In the genomic region with DNA sequence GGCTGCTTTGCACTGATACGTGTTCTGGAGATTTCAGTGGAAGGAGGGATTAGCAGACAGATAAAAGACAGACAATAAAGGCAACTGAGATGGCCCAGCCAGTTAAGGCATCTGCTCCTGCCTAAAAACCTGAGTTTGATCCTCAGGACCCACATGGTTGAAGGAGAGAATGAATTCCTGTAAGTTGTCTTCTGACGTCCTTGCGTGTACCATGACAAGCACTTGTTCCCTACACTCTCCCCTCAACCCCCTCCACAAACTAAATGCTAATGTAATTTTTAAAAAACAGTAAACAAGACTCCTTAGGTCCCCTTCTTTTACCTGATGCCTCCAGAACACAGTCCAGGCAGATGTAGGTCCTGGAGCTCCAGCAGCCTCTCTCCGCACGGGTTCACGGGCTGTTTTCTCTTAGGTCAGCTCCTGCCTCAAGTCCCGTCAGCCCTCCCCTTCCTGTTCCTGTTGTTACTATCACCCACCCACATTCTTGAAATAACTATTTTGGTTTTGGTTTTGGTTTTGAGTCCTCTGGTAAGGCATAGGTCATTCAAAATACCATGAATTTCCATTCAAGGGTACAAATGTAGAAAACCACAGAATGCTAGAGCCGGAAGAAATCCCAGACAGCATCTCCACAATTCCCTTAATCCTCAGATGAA, we compare ENCODE assay signal across 11 mouse cellular contexts.
DNase-seq lines count a peak whose midpoint lies in the region; ATAC-seq and TF ChIP-seq lines count a peak whose summit lies in the region.
"Had no signal": no experiment of that assay in that cellular context is flagged by ENCODE, and none has a peak within 500 bp of the region (broad histone marks: within the 10 kb centered on the region; RNA-seq: fewer than 3 reads in every experiment).

No protein-coding gene starts in this region.

- no peak overlapping the region for H3K27ac ChIP-seq in kidney, embryonic 16.5 days (ENCODE audit: low read length)
- no peak overlapping the region for H3K27ac ChIP-seq in liver, embryonic 16.5 days (ENCODE audit: low read length)
- no peak overlapping the region for H3K27ac ChIP-seq in thymus, adult 2 months (ENCODE audit: control insufficient read depth, insufficient read depth, low read length)
- no peak overlapping the region for H3K27ac ChIP-seq in forebrain, embryonic 15.5 days (replicated peaks)
- H3K27ac ChIP-seq in forebrain, embryonic 12.5 days: no peak overlapping the region
- H3K27ac ChIP-seq: embryonic facial prominence, embryonic 12.5 days; limb, embryonic 10.5 days; neural tube, embryonic 12.5 days had no signal

- no peaks in the 10 kb centered on the region for H3K9me3 ChIP-seq in kidney, embryonic 16.5 days (ENCODE audit: low read length)
- no peaks in the 10 kb centered on the region for H3K9me3 ChIP-seq in G1E (replicated peaks)
- H3K9me3 ChIP-seq in liver, embryonic 16.5 days (replicated peaks; ENCODE audit: control insufficient read depth, low read length): no peaks in the 10 kb centered on the region
- H3K9me3 ChIP-seq in forebrain, embryonic 15.5 days: no peaks in the 10 kb centered on the region
- H3K9me3 ChIP-seq in forebrain, embryonic 12.5 days: no peaks in the 10 kb centered on the region
- H3K9me3 ChIP-seq: embryonic facial prominence, embryonic 12.5 days; limb, embryonic 10.5 days; neural tube, embryonic 12.5 days had no signal

- no peaks in the 10 kb centered on the region for H3K36me3 ChIP-seq in kidney, embryonic 16.5 days (ENCODE audit: insufficient read depth, low read length)
- peaks cover 14% of the 10 kb centered on the region for H3K36me3 ChIP-seq in G1E (replicated peaks)
- H3K36me3 ChIP-seq in liver, embryonic 16.5 days (ENCODE audit: control insufficient read depth, insufficient read depth): no peaks in the 10 kb centered on the region
- H3K36me3 ChIP-seq in thymus, adult 2 months (ENCODE audit: control insufficient read depth, insufficient read depth, low read length): 0 out of 2 replicates have a peak, but pooled peaks cover 4% of the 10 kb centered on the region
- H3K36me3 ChIP-seq in forebrain, embryonic 15.5 days: no peaks in the 10 kb centered on the region
- H3K36me3 ChIP-seq in forebrain, embryonic 12.5 days (replicated peaks): no peaks in the 10 kb centered on the region
- H3K36me3 ChIP-seq: embryonic facial prominence, embryonic 12.5 days; limb, embryonic 10.5 days; neural tube, embryonic 12.5 days had no signal

- no peak for TF ChIP-seq POLR2A in thymus, adult 2 months (IDR thresholded peaks at IDR 0.05; ENCODE audit: control insufficient read depth, extremely low read depth, insufficient read depth, low read length, poor library complexity)

- H3K4me2 ChIP-seq in kidney, embryonic 16.5 days (replicated peaks; ENCODE audit: low read depth, low read length): no peak overlapping the region
- peak overlapping the region; percentile 19 for H3K4me2 ChIP-seq in liver, embryonic 16.5 days (ENCODE audit: low read depth, low read length)
- no peak overlapping the region for H3K4me2 ChIP-seq in forebrain, embryonic 15.5 days (replicated peaks)
- H3K4me2 ChIP-seq in forebrain, embryonic 12.5 days: no peak overlapping the region
- H3K4me2 ChIP-seq: embryonic facial prominence, embryonic 12.5 days; neural tube, embryonic 12.5 days had no signal

- ATAC-seq in kidney, embryonic 16.5 days (ENCODE audit: low FRiP score, low TSS enrichment): no peak
- ATAC-seq in G1E (ENCODE audit: extremely low read depth, insufficient number of reproducible peaks, low FRiP score, poor library complexity, severe bottlenecking): peak; percentile 66
- ATAC-seq in liver, embryonic 16.5 days (ENCODE audit: low read depth): no peak
- no peak for ATAC-seq in forebrain, embryonic 15.5 days (replicated peaks)
- ATAC-seq in forebrain, embryonic 12.5 days (ENCODE audit: low FRiP score): no peak

- WGBS in kidney, embryonic 16.5 days: 80% methylated on average over 8 of the region's 8 CpGs
- WGBS in liver, embryonic 16.5 days (ENCODE audit: insufficient replicate concordance): 53% methylated on average over 8 of the region's 8 CpGs
- 14% methylated on average over 8 of the region's 8 CpGs for WGBS in thymus, adult 2 months
- WGBS in forebrain, embryonic 15.5 days: 93% methylated on average over 8 of the region's 8 CpGs
- WGBS in forebrain, embryonic 12.5 days: 88% methylated on average over 8 of the region's 8 CpGs

- H3K4me1 ChIP-seq in kidney, embryonic 16.5 days (ENCODE audit: insufficient read depth, low read length): no peaks in the 10 kb centered on the region
- H3K4me1 ChIP-seq in G1E (ENCODE audit: insufficient read depth, low read depth, low read length): 0 out of 2 replicates have a peak, but pooled peaks cover 4% of the 10 kb centered on the region
- no peaks in the 10 kb centered on the region for H3K4me1 ChIP-seq in liver, embryonic 16.5 days (ENCODE audit: control insufficient read depth, low read depth, low read length)
- peaks cover 8% of the 10 kb centered on the region for H3K4me1 ChIP-seq in thymus, adult 2 months (replicated peaks; ENCODE audit: control insufficient read depth, insufficient read depth, low read length)
- no peaks in the 10 kb centered on the region for H3K4me1 ChIP-seq in forebrain, embryonic 15.5 days
- H3K4me1 ChIP-seq in forebrain, embryonic 12.5 days: no peaks in the 10 kb centered on the region
- H3K4me1 ChIP-seq: embryonic facial prominence, embryonic 12.5 days; limb, embryonic 10.5 days; neural tube, embryonic 12.5 days had no signal

- no peak overlapping the region for H3K4me3 ChIP-seq in kidney, embryonic 16.5 days (ENCODE audit: low read length)
- H3K4me3 ChIP-seq in G1E (ENCODE audit: low read depth, low read length): peak overlapping the region; percentile 57
- peak overlapping the region; percentile 27 for H3K4me3 ChIP-seq in liver, embryonic 16.5 days (ENCODE audit: low read depth, low read length)
- peak overlapping the region; percentile 39 for H3K4me3 ChIP-seq in thymus, adult 2 months (ENCODE audit: control insufficient read depth, insufficient read depth, low read length)
- no peak overlapping the region for H3K4me3 ChIP-seq in forebrain, embryonic 15.5 days
- no peak overlapping the region for H3K4me3 ChIP-seq in forebrain, embryonic 12.5 days (replicated peaks)
- H3K4me3 ChIP-seq: embryonic facial prominence, embryonic 12.5 days; limb, embryonic 10.5 days; neural tube, embryonic 12.5 days had no signal

- peak; percentile 5 for DNase-seq in kidney, postnatal 14 days
- peak; percentile 36 for DNase-seq in G1E (ENCODE audit: low spot score)
- peak; percentile 21 for DNase-seq in thymus, adult 2 months
- no peak for DNase-seq in layer of hippocampus, postnatal 14 days (ENCODE audit: low spot score in 2 of 2)

- no peak for TF ChIP-seq CTCF in G1E (IDR thresholded peaks at IDR 0.05; ENCODE audit: low read depth, low read length)
- no peak for TF ChIP-seq CTCF in thymus, adult 2 months (IDR thresholded peaks at IDR 0.05; ENCODE audit: borderline replicate concordance, control insufficient read depth, extremely low read depth, insufficient read depth, low read length, poor library complexity)

- no peaks in the 10 kb centered on the region for H3K27me3 ChIP-seq in kidney, embryonic 16.5 days (ENCODE audit: insufficient read depth, low read length)
- H3K27me3 ChIP-seq in G1E (ENCODE audit: insufficient read depth, low read length): peaks cover 7% of the 10 kb centered on the region; the same call in 1 of the 2 replicates
- H3K27me3 ChIP-seq in liver, embryonic 16.5 days (ENCODE audit: control insufficient read depth, insufficient read depth, low read depth, low read length): no peaks in the 10 kb centered on the region
- H3K27me3 ChIP-seq in thymus, adult 2 months (ENCODE audit: control insufficient read depth, insufficient read depth, low read length): no peaks in the 10 kb centered on the region
- no peaks in the 10 kb centered on the region for H3K27me3 ChIP-seq in forebrain, embryonic 15.5 days
- no peaks in the 10 kb centered on the region for H3K27me3 ChIP-seq in forebrain, embryonic 12.5 days
- H3K27me3 ChIP-seq: embryonic facial prominence, embryonic 12.5 days; neural tube, embryonic 12.5 days had no signal

- no peak overlapping the region for H3K9ac ChIP-seq in kidney, embryonic 16.5 days (replicated peaks; ENCODE audit: low read length)
- H3K9ac ChIP-seq in liver, embryonic 16.5 days (ENCODE audit: low read depth, low read length): no peak overlapping the region
- H3K9ac ChIP-seq in forebrain, embryonic 15.5 days (replicated peaks): no peak overlapping the region
- H3K9ac ChIP-seq in forebrain, embryonic 12.5 days: no peak overlapping the region
- H3K9ac ChIP-seq: embryonic facial prominence, embryonic 12.5 days; neural tube, embryonic 12.5 days had no signal

Comparison
In these comparisons a context has a peak if more than half of its experiments do, and no peak if none do; other contexts are left out.
1. DNase-seq: peak in kidney, postnatal 14 days (single experiment), G1E (single experiment) and thymus, adult 2 months (single experiment); none in layer of hippocampus, postnatal 14 days (0 of 2).
2. H3K4me3 ChIP-seq: peak in G1E (single experiment), liver, embryonic 16.5 days (single experiment) and thymus, adult 2 months (single experiment); none in kidney, embryonic 16.5 days (single experiment), forebrain, embryonic 15.5 days (single experiment) and forebrain, embryonic 12.5 days (single experiment).